Mouse (Mus musculus): ENCODE measurements around the gene Zswim2. TPM values are rescaled to one million over a fixed set of nuclear protein-coding genes. Genes with fewer than 3 reads are reported as not detected.
"Not testable (repeated sequence)": the region's sequence is repeated elsewhere in the genome, so short reads cannot be mapped to it uniquely, and the experiment has no call there.

The Zswim2 gene
- total RNA-seq (2012; rRNA removed): 0.22 and 0.37 TPM in 2 replicates

- peak; percentile 54 for DNase-seq (ENCODE audit: low read depth, low spot score)
- H3K9ac ChIP-seq (ENCODE audit: insufficient read depth, low read depth, low read length, poor library complexity, severe bottlenecking): no peak within 1 kb of the TSS
Measured at GRCm38 (mm10) chr2:83940931-83941361, at the start of gene Zswim2. TSS of gene Zswim2 (minus strand) at chr2:83941228.

GRCm38 (mm10) chr2:83990253-83990652, 49.2 kb upstream of the Zswim2 start, which contains the start of gene Gm13691:
TSS of gene Gm13691 (plus strand) at chr2:83990553.
- H3K9me3 ChIP-seq (ENCODE audit: control insufficient read depth, insufficient read depth, low read depth, low read length); H3K4me3 ChIP-seq (ENCODE audit: insufficient read depth in 1 of 2, low read depth in 1 of 2, low read length in 2 of 2, poor library complexity in 1 of 2, severe bottlenecking in 1 of 2); DNase-seq (ENCODE audit: low read depth, low spot score); in situ Hi-C loops (cut with MboI; ENCODE audit: low sequenced_read_pairs in 2 of 2, unreplicated experiment in 2 of 2); H3K27ac ChIP-seq (ENCODE audit: insufficient read depth, low read depth, low read length, poor library complexity, severe bottlenecking); H3K9ac ChIP-seq (ENCODE audit: insufficient read depth, low read depth, low read length, poor library complexity, severe bottlenecking); H3K4me1 ChIP-seq (ENCODE audit: control insufficient read depth in 2 of 2, insufficient read depth in 2 of 2, low read length in 2 of 2, poor library complexity in 1 of 2); H3K36me3 ChIP-seq (ENCODE audit: control insufficient read depth, insufficient read depth, low read length, poor library complexity, severe bottlenecking): not testable (repeated sequence)

More at GRCm38 (mm10) chr2:83940931-83941361, at the start of gene Zswim2:
- no peaks in the 10 kb centered on the region for H3K36me3 ChIP-seq (ENCODE audit: control insufficient read depth, insufficient read depth, low read length, poor library complexity, severe bottlenecking)
- no peak within 1 kb of the TSS for H3K27ac ChIP-seq (ENCODE audit: insufficient read depth, low read depth, low read length, poor library complexity, severe bottlenecking)
- no peak within 1 kb of the TSS; a peak in 2 of 4 replicates for H3K4me3 ChIP-seq (ENCODE audit: insufficient read depth in 1 of 2, low read depth in 1 of 2, low read length in 2 of 2, poor library complexity in 1 of 2, severe bottlenecking in 1 of 2)
- in situ Hi-C loops (cut with MboI; ENCODE audit: low sequenced_read_pairs in 2 of 2, unreplicated experiment in 2 of 2): no loop called here
- H3K4me1 ChIP-seq (ENCODE audit: control insufficient read depth in 2 of 2, insufficient read depth in 2 of 2, low read length in 2 of 2, poor library complexity in 1 of 2): no peaks in the 10 kb centered on the region
- TF ChIP-seq MAFK (IDR thresholded peaks at IDR 0.05; ENCODE audit: insufficient read depth, low read depth, low read length) (no peak), CHD2 (IDR thresholded peaks at IDR 0.05; ENCODE audit: low read depth, low read length) (no peak), ZC3H11A (IDR thresholded peaks at IDR 0.05; ENCODE audit: borderline replicate concordance, low read depth, low read length) (no peak), HCFC1 (IDR thresholded peaks at IDR 0.05; ENCODE audit: borderline replicate concordance, insufficient read depth, low read length) (no peak)
- H3K9me3 ChIP-seq (ENCODE audit: control insufficient read depth, insufficient read depth, low read depth, low read length): no peaks in the 10 kb centered on the region

- H3K9ac ChIP-seq (ENCODE audit: insufficient read depth, low read depth, low read length, poor library complexity, severe bottlenecking); in situ Hi-C loops (cut with MboI; ENCODE audit: low sequenced_read_pairs in 2 of 2, unreplicated experiment in 2 of 2); DNase-seq (ENCODE audit: low read depth, low spot score); H3K9me3 ChIP-seq (ENCODE audit: control insufficient read depth, insufficient read depth, low read depth, low read length); H3K27ac ChIP-seq (ENCODE audit: insufficient read depth, low read depth, low read length, poor library complexity, severe bottlenecking); H3K4me3 ChIP-seq (ENCODE audit: insufficient read depth in 1 of 2, low read depth in 1 of 2, low read length in 2 of 2, poor library complexity in 1 of 2, severe bottlenecking in 1 of 2); H3K36me3 ChIP-seq (ENCODE audit: control insufficient read depth, insufficient read depth, low read length, poor library complexity, severe bottlenecking); H3K4me1 ChIP-seq (ENCODE audit: control insufficient read depth in 2 of 2, insufficient read depth in 2 of 2, low read length in 2 of 2, poor library complexity in 1 of 2): not testable (repeated sequence)
Measured at GRCm38 (mm10) chr2:83984443-83984842, 43.4 kb upstream of the Zswim2 start, which contains the start of gene Gm13697. TSS of gene Gm13697 (plus strand) at chr2:83984743.

GRCm38 (mm10) chr2:83978633-83979032, 37.6 kb upstream of the Zswim2 start, which contains the start of gene Gm13694:
TSS of gene Gm13694 (plus strand) at chr2:83978933.
- H3K4me1 ChIP-seq (ENCODE audit: control insufficient read depth in 2 of 2, insufficient read depth in 2 of 2, low read length in 2 of 2, poor library complexity in 1 of 2); H3K27ac ChIP-seq (ENCODE audit: insufficient read depth, low read depth, low read length, poor library complexity, severe bottlenecking); in situ Hi-C loops (cut with MboI; ENCODE audit: low sequenced_read_pairs in 2 of 2, unreplicated experiment in 2 of 2); H3K9ac ChIP-seq (ENCODE audit: insufficient read depth, low read depth, low read length, poor library complexity, severe bottlenecking); H3K36me3 ChIP-seq (ENCODE audit: control insufficient read depth, insufficient read depth, low read length, poor library complexity, severe bottlenecking); H3K9me3 ChIP-seq (ENCODE audit: control insufficient read depth, insufficient read depth, low read depth, low read length); H3K4me3 ChIP-seq (ENCODE audit: insufficient read depth in 1 of 2, low read depth in 1 of 2, low read length in 2 of 2, poor library complexity in 1 of 2, severe bottlenecking in 1 of 2); DNase-seq (ENCODE audit: low read depth, low spot score): not testable (repeated sequence)

- H3K36me3 ChIP-seq (ENCODE audit: control insufficient read depth, insufficient read depth, low read length, poor library complexity, severe bottlenecking); H3K9me3 ChIP-seq (ENCODE audit: control insufficient read depth, insufficient read depth, low read depth, low read length); H3K9ac ChIP-seq (ENCODE audit: insufficient read depth, low read depth, low read length, poor library complexity, severe bottlenecking); in situ Hi-C loops (cut with MboI; ENCODE audit: low sequenced_read_pairs in 2 of 2, unreplicated experiment in 2 of 2); DNase-seq (ENCODE audit: low read depth, low spot score); H3K4me3 ChIP-seq (ENCODE audit: insufficient read depth in 1 of 2, low read depth in 1 of 2, low read length in 2 of 2, poor library complexity in 1 of 2, severe bottlenecking in 1 of 2); H3K27ac ChIP-seq (ENCODE audit: insufficient read depth, low read depth, low read length, poor library complexity, severe bottlenecking); H3K4me1 ChIP-seq (ENCODE audit: control insufficient read depth in 2 of 2, insufficient read depth in 2 of 2, low read length in 2 of 2, poor library complexity in 1 of 2): not testable (repeated sequence)
Measured at GRCm38 (mm10) chr2:83972823-83973222, 31.8 kb upstream of the Zswim2 start, which contains the start of gene Gm13696. TSS of gene Gm13696 (plus strand) at chr2:83973123.

- H3K9ac ChIP-seq (ENCODE audit: insufficient read depth, low read depth, low read length, poor library complexity, severe bottlenecking); H3K27ac ChIP-seq (ENCODE audit: insufficient read depth, low read depth, low read length, poor library complexity, severe bottlenecking); in situ Hi-C loops (cut with MboI; ENCODE audit: low sequenced_read_pairs in 2 of 2, unreplicated experiment in 2 of 2); DNase-seq (ENCODE audit: low read depth, low spot score); H3K36me3 ChIP-seq (ENCODE audit: control insufficient read depth, insufficient read depth, low read length, poor library complexity, severe bottlenecking); H3K4me1 ChIP-seq (ENCODE audit: control insufficient read depth in 2 of 2, insufficient read depth in 2 of 2, low read length in 2 of 2, poor library complexity in 1 of 2); H3K9me3 ChIP-seq (ENCODE audit: control insufficient read depth, insufficient read depth, low read depth, low read length); H3K4me3 ChIP-seq (ENCODE audit: insufficient read depth in 1 of 2, low read depth in 1 of 2, low read length in 2 of 2, poor library complexity in 1 of 2, severe bottlenecking in 1 of 2): not testable (repeated sequence)
Measured at GRCm38 (mm10) chr2:83967013-83967412, 26.0 kb upstream of the Zswim2 start, which contains the start of gene Gm13695. TSS of gene Gm13695 (plus strand) at chr2:83967313.

GRCm38 (mm10) chr2:83961203-83961602, 20.2 kb upstream of the Zswim2 start, which contains the start of gene Gm13693:
TSS of gene Gm13693 (plus strand) at chr2:83961503.
- H3K9me3 ChIP-seq (ENCODE audit: control insufficient read depth, insufficient read depth, low read depth, low read length); H3K36me3 ChIP-seq (ENCODE audit: control insufficient read depth, insufficient read depth, low read length, poor library complexity, severe bottlenecking); H3K27ac ChIP-seq (ENCODE audit: insufficient read depth, low read depth, low read length, poor library complexity, severe bottlenecking); H3K4me1 ChIP-seq (ENCODE audit: control insufficient read depth in 2 of 2, insufficient read depth in 2 of 2, low read length in 2 of 2, poor library complexity in 1 of 2); DNase-seq (ENCODE audit: low read depth, low spot score); in situ Hi-C loops (cut with MboI; ENCODE audit: low sequenced_read_pairs in 2 of 2, unreplicated experiment in 2 of 2); H3K9ac ChIP-seq (ENCODE audit: insufficient read depth, low read depth, low read length, poor library complexity, severe bottlenecking); H3K4me3 ChIP-seq (ENCODE audit: insufficient read depth in 1 of 2, low read depth in 1 of 2, low read length in 2 of 2, poor library complexity in 1 of 2, severe bottlenecking in 1 of 2): not testable (repeated sequence)

GRCm38 (mm10) chr2:83955393-83955792, 14.4 kb upstream of the Zswim2 start, which contains the start of gene Gm13698:
TSS of gene Gm13698 (plus strand) at chr2:83955693.
- H3K36me3 ChIP-seq (ENCODE audit: control insufficient read depth, insufficient read depth, low read length, poor library complexity, severe bottlenecking); H3K27ac ChIP-seq (ENCODE audit: insufficient read depth, low read depth, low read length, poor library complexity, severe bottlenecking); in situ Hi-C loops (cut with MboI; ENCODE audit: low sequenced_read_pairs in 2 of 2, unreplicated experiment in 2 of 2); H3K4me3 ChIP-seq (ENCODE audit: insufficient read depth in 1 of 2, low read depth in 1 of 2, low read length in 2 of 2, poor library complexity in 1 of 2, severe bottlenecking in 1 of 2); H3K9me3 ChIP-seq (ENCODE audit: control insufficient read depth, insufficient read depth, low read depth, low read length); DNase-seq (ENCODE audit: low read depth, low spot score); H3K9ac ChIP-seq (ENCODE audit: insufficient read depth, low read depth, low read length, poor library complexity, severe bottlenecking); H3K4me1 ChIP-seq (ENCODE audit: control insufficient read depth in 2 of 2, insufficient read depth in 2 of 2, low read length in 2 of 2, poor library complexity in 1 of 2): not testable (repeated sequence)

Data from ES-E14 (cell line).